Mouse (Mus musculus): ENCODE measurements around the gene Nxnl2. TPM values are rescaled to one million over a fixed set of nuclear protein-coding genes. Genes with fewer than 3 reads are reported as not detected.

The Nxnl2 gene
- 0.28 and 0.31 TPM in 2 replicates for polyA plus RNA-seq (2012; ENCODE audit: low replicate concordance)

DNA sequence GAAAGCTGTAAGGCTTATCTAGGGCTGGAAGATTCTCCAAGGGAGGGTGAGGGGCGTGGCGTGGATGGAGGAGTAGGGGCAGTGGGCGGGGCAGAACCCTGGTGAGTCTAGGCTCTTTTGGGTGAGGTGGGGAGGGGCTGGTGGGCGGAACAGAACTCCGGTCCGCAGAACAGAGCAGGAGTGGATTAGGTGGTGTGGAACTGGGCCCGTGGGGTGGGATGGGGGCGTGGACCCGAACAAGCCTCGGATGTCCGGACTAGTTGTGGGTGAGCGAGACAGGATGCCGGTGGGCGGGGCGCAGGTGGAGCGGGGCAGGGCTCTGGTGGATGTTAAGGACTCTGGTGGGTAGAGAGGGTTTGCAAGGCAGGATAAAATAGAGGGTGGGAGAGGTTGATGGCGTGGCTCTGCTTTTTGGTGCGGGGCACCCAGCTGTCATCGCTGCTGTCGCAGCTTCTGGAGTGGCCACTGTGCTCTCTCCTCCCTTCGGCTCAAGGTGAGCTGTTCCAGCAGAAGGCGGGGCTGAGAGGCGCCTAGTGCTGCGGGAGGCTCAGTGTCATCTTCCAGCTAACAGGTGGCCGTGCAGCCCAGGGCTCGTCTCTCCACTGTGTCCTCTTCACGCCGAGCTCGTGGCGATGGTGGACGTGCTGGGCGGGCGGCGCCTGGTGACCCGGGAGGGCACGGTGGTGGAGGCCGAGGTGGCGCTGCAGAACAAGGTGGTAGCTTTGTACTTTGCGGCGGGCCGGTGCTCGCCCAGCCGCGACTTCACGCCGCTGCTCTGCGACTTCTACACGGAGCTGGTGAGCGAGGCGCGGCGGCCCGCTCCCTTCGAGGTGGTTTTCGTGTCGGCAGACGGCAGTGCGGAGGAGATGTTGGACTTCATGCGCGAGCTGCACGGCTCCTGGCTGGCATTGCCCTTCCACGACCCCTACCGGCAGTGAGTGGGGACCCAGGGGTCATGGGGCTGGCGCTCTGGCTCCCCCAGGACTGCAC is at the start of gene Nxnl2:
TSS of gene Nxnl2 (plus strand) at position 332 of the 990 bp plus-strand sequence.

Other genes starting within 250 kb of the Nxnl2 start
- 7.2 and 9.3 TPM in 2 replicates for gene Spin1, start 70.1 kb upstream of the Nxnl2 start, polyA plus RNA-seq (2012; ENCODE audit: low replicate concordance)
- 9.7 and 11.3 TPM in 2 replicates for gene S1pr3, start 237.6 kb downstream of the Nxnl2 start, polyA plus RNA-seq (2012; ENCODE audit: low replicate concordance)